Comparison of ENCODE assay signal across 7 mouse cellular contexts in the genomic region with DNA sequence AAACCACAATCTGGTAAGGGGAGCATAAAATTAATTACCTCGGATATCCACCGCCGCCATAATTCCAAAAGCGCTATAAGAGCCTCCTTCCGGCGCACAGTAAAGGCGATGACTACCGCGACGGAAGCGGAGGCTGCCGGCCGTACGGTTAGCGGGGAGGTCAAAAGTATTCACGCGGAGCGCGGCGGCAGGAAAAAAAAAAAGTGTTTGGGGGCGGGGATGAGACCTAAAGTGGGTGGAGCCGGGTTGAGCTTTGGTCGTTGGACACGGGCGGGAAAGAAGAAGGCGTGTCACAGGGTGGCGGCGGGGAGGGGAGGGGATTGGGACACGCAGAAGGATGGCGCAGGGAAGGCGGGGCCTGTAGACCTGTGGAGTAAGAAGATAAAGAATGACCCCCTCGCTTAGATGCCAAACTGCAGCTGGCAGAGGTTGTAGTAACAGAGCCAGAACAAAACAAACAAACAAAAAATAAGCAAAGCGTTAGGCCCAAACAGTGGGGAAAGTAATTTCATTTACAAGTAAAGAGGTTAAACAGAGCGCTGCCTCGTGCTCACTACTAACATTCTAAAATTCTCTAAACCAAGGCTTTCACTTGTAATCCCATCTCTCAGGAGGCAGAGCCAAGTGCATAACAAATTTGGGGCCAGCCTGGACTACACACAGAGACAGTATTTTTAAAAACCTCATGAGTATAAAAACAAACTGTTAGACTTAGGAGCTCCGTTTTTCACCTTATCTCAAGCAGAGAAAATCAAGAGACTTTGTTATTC. TPM values are rescaled to one million over a fixed set of nuclear protein-coding genes. Genes with fewer than 3 reads are reported as not detected.
A peak's percentile ranks its signal among the peaks of the same experiment; 100 is the strongest.
DNase-seq lines count a peak whose midpoint lies in the region; ATAC-seq and TF ChIP-seq lines count a peak whose summit lies in the region.

A gene (minus strand): TSS at position 107 of the 770 bp plus-strand sequence.

- TF ChIP-seq POLR2A in small intestine, adult 2 months (IDR thresholded peaks at IDR 0.05; ENCODE audit: low read depth, low read length), result no peak

- ATAC-seq in intestine, postnatal 0 days, result peak; percentile 98
- ATAC-seq in midbrain, embryonic 12.5 days (ENCODE audit: low FRiP score, low read depth), result peak; percentile 97

- no peaks in the 10 kb centered on the region for H3K27me3 ChIP-seq in embryonic facial prominence, embryonic 10.5 days (replicated peaks; ENCODE audit: low read depth, poor library complexity, severe bottlenecking)
- no peaks in the 10 kb centered on the region for H3K27me3 ChIP-seq in intestine, postnatal 0 days (replicated peaks; ENCODE audit: control insufficient read depth, insufficient read depth, low read length)
- 0 out of 2 replicates have a peak, but pooled peaks cover 3% of the 10 kb centered on the region for H3K27me3 ChIP-seq in midbrain, embryonic 12.5 days
- H3K27me3 ChIP-seq in small intestine, adult 2 months (ENCODE audit: control insufficient read depth, insufficient read depth, low read length), result no peaks in the 10 kb centered on the region

- 2% methylated on average over 36 of the region's 36 CpGs for WGBS in embryonic facial prominence, embryonic 10.5 days
- 2% methylated on average over 36 of the region's 36 CpGs for WGBS in intestine, postnatal 0 days
- WGBS in midbrain, embryonic 12.5 days, result 3% methylated on average over 36 of the region's 36 CpGs
- 1% methylated on average over 36 of the region's 36 CpGs for WGBS in small intestine, adult 2 months

- H3K4me2 ChIP-seq in intestine, postnatal 0 days (replicated peaks; ENCODE audit: low read depth), result peak within 1 kb of the TSS; percentile 69
- H3K4me2 ChIP-seq in midbrain, embryonic 12.5 days (replicated peaks), result peak within 1 kb of the TSS; percentile 74

- H3K4me3 ChIP-seq in embryonic facial prominence, embryonic 10.5 days, result peak within 1 kb of the TSS; percentile 83
- H3K4me3 ChIP-seq in intestine, postnatal 0 days (ENCODE audit: low read depth, low read length), result peak within 1 kb of the TSS; percentile 88
- peak within 1 kb of the TSS; percentile 73 for H3K4me3 ChIP-seq in midbrain, embryonic 12.5 days
- peak within 1 kb of the TSS; percentile 67 for H3K4me3 ChIP-seq in small intestine, adult 2 months (ENCODE audit: low read depth, low read length)

- H3K27ac ChIP-seq in embryonic facial prominence, embryonic 10.5 days (replicated peaks), result peak within 1 kb of the TSS; percentile 86
- no peak within 1 kb of the TSS for H3K27ac ChIP-seq in intestine, postnatal 0 days (ENCODE audit: low read depth, low read length)
- peak within 1 kb of the TSS; percentile 15; the same call in 1 of the 2 replicates for H3K27ac ChIP-seq in midbrain, embryonic 12.5 days (replicated peaks)
- H3K27ac ChIP-seq in small intestine, adult 2 months (ENCODE audit: insufficient read depth, low read depth, low read length), result peak within 1 kb of the TSS; percentile 17; the same call in 1 of the 2 replicates

- H3K9ac ChIP-seq in intestine, postnatal 0 days (ENCODE audit: low read depth, low read length), result peak within 1 kb of the TSS; percentile 79
- peak within 1 kb of the TSS; percentile 67 for H3K9ac ChIP-seq in midbrain, embryonic 12.5 days (replicated peaks)

- H3K4me1 ChIP-seq in embryonic facial prominence, embryonic 10.5 days, result peaks cover 7% of the 10 kb centered on the region; the same call in 1 of the 2 replicates
- H3K4me1 ChIP-seq in intestine, postnatal 0 days (replicated peaks; ENCODE audit: control insufficient read depth, insufficient read depth, low read length), result 0 out of 2 replicates have a peak, but pooled peaks cover 2% of the 10 kb centered on the region
- peaks cover 9% of the 10 kb centered on the region for H3K4me1 ChIP-seq in midbrain, embryonic 12.5 days
- no peaks in the 10 kb centered on the region for H3K4me1 ChIP-seq in small intestine, adult 2 months (ENCODE audit: control insufficient read depth, insufficient read depth, insufficient read length, low read length)

- peak; percentile 93 for DNase-seq in adrenal gland, postnatal 10 days
- peak; percentile 98 for DNase-seq in embryonic facial prominence, embryonic 10.5 days (ENCODE audit: low spot score)
- peak; percentile 67 for DNase-seq in gonadal fat pad, adult 2 months (ENCODE audit: low read depth)
- DNase-seq in left cerebral cortex, postnatal 4 days, result peak; percentile 97

- intact Hi-C loops in left cerebral cortex, postnatal 4 days (cut with DNase I), result no loop called here

- TF ChIP-seq CTCF in intestine, postnatal 0 days (IDR thresholded peaks at IDR 0.05; ENCODE audit: low read depth), result no peak
- no peak for TF ChIP-seq CTCF in small intestine, adult 2 months (IDR thresholded peaks at IDR 0.05; ENCODE audit: extremely low read depth, insufficient read length, insufficient replicate concordance, low read depth, low read length)

- H3K9me3 ChIP-seq in embryonic facial prominence, embryonic 10.5 days, result no peaks in the 10 kb centered on the region
- no peaks in the 10 kb centered on the region for H3K9me3 ChIP-seq in intestine, postnatal 0 days (ENCODE audit: control insufficient read depth)
- no peaks in the 10 kb centered on the region for H3K9me3 ChIP-seq in midbrain, embryonic 12.5 days

- peaks cover 12% of the 10 kb centered on the region for H3K36me3 ChIP-seq in embryonic facial prominence, embryonic 10.5 days (replicated peaks)
- H3K36me3 ChIP-seq in intestine, postnatal 0 days (ENCODE audit: control insufficient read depth, insufficient read depth), result peaks cover 3% of the 10 kb centered on the region; the same call in 1 of the 2 replicates
- peaks cover 4% of the 10 kb centered on the region for H3K36me3 ChIP-seq in midbrain, embryonic 12.5 days
- peaks cover 8% of the 10 kb centered on the region for H3K36me3 ChIP-seq in small intestine, adult 2 months (ENCODE audit: control insufficient read depth, insufficient read depth, low read length)

RNA-seq across cellular contexts. Expression of the gene that starts here (rescaled TPM):
- total RNA-seq in adrenal gland, postnatal 10 days (2021), result 10 to 100 TPM; 25.0 to 25.9 TPM
- 88.4 and 90.9 TPM in 2 replicates for polyA plus RNA-seq in embryonic facial prominence, embryonic 10.5 days (2016; fragmentation: Nextera tagmentation; extraction: Ambion mirVana)
- polyA plus RNA-seq in gonadal fat pad, adult 2 months (2012; rRNA removed), result 12.0 and 12.9 TPM in 2 replicates
- polyA plus RNA-seq in intestine, postnatal 0 days (2015; fragmentation: Nextera tagmentation; extraction: Ambion mirVana), result 36.2 and 39.4 TPM in 2 replicates
- total RNA-seq in left cerebral cortex, postnatal 4 days (2021), result 10 to 100 TPM; 22.4 to 28.1 TPM
- 65.2 and 67.0 TPM in 2 replicates for polyA plus RNA-seq in midbrain, embryonic 12.5 days (2016; fragmentation: Nextera tagmentation; extraction: Ambion mirVana)
- 0.55 and 2.3 TPM in 2 replicates for polyA plus RNA-seq in small intestine, adult 2 months (2012; rRNA removed)
